Mouse (Mus musculus) midbrain, postnatal 0 days (tissue): Measurements from ENCODE around the gene Armh3. TPM values are rescaled to one million over a fixed set of nuclear protein-coding genes. Genes with fewer than 3 reads are reported as not detected.

Experiments used
- ATAC-seq: fragments of 200-750 bp; cut with Nextera tagmentation; 2 replicates; pipeline ENCODE4 v1.8.0; 2017; ENCODE audit warnings: moderate number of reproducible peaks, mild to moderate bottlenecking, moderate TSS enrichment, moderate library complexity; ENCODE audit not compliant: low FRiP score
- DNase-seq: peaks from one replicate; pipeline ENCODE4 v3.0.0-alpha.2; 2015; ENCODE audit warnings: low spot score
- H3K27ac ChIP-seq: fragments of 300-500 bp; sonication (generic); 2 replicates; pipeline ENCODE4 v1.5.1; 2014; ENCODE audit warnings: low read depth, mild to moderate bottlenecking, low read length, mixed read lengths
- H3K27me3 ChIP-seq: fragments of 300-500 bp; sonication (generic); 2 replicates; pipeline ENCODE4 v1.6.1; 2014; ENCODE audit warnings: low read length, control low read depth, mixed read lengths; ENCODE audit not compliant: insufficient read depth
- H3K36me3 ChIP-seq: fragments of 300-500 bp; sonication (generic); 2 replicates; pipeline ENCODE4 v1.6.1; 2014; ENCODE audit warnings: low read length, control low read depth, mixed read lengths; ENCODE audit not compliant: insufficient read depth
- H3K4me1 ChIP-seq: fragments of 300-500 bp; sonication (generic); 2 replicates; pipeline ENCODE4 v1.6.1; 2014; ENCODE audit warnings: mild to moderate bottlenecking, control low read depth, antibody characterized with exemption, low read length, mixed read lengths; ENCODE audit not compliant: insufficient read depth
- H3K4me2 ChIP-seq: fragments of 300-500 bp; sonication (generic); 2 replicates; pipeline ENCODE4 v1.6.1; 2014; ENCODE audit warnings: low read depth, mild to moderate bottlenecking, low read length, mixed read lengths; ENCODE audit not compliant: poor library complexity, severe bottlenecking
- H3K4me3 ChIP-seq: fragments of 300-500 bp; sonication (generic); 2 replicates; pipeline ENCODE4 v1.5.1; 2014; ENCODE audit warnings: low read depth, mild to moderate bottlenecking, low read length, moderate library complexity
- H3K9ac ChIP-seq: fragments of 300-500 bp; sonication (generic); replicated peaks from 2 replicates; pipeline ENCODE4 v1.6.1; 2014; ENCODE audit warnings: mild to moderate bottlenecking, low read length, moderate library complexity, mixed read lengths; ENCODE audit not compliant: poor library complexity, severe bottlenecking
- H3K9me3 ChIP-seq: fragments of 300-500 bp; sonication (generic); 2 replicates; pipeline ENCODE4 v1.6.1; 2016; ENCODE audit warnings: low read length, control low read depth
- CTCF ChIP-seq: IDR thresholded peaks from 2 replicates; pipeline ENCODE4 v1.5.1; 2016; ENCODE audit warnings: antibody characterized with exemption, mild to moderate bottlenecking
- WGBS: fragments of 180-500 bp; shearing (Covaris S2); extraction: QIAGEN DNeasy Blood & Tissue Kit; methylation state at CpG from one replicate; pipeline ENCODE4 v1.1.7; 2014; 5-methylcytosine and 5-hydroxymethylcytosine counted together
- polyA plus RNA-seq: library from polyadenylated mRNA; unstranded; fragments of >200 nt; fragmentation: Nextera tagmentation; extraction: Ambion mirVana; gene quantifications from 2 replicates; pipeline ENCODE4 v1.2.1, GENCODE M21; 2015
- total RNA-seq: library from RNA; depleted of rRNA; stranded (reverse); fragments of >200 nt; gene quantifications from 2 replicates; pipeline ENCODE4 v1.2.3, GENCODE M21; 2014; rRNA removed

Armh3 gene
- 17.4 and 18.9 TPM in 2 replicates for total RNA-seq
- polyA plus RNA-seq, result 18.1 and 20.1 TPM in 2 replicates

- no peaks in the 10 kb centered on the region for H3K9me3 ChIP-seq
- peak within 1 kb of the TSS; percentile 96 for H3K9ac ChIP-seq
- ATAC-seq (peak; percentile 91), DNase-seq (peak; percentile 96)
- TF ChIP-seq CTCF, result 0 out of 2 replicates have a peak, but pooled peaks have one; percentile 5
- H3K4me3 ChIP-seq, result peak within 1 kb of the TSS; percentile 88
- H3K36me3 ChIP-seq, result no peaks in the 10 kb centered on the region
- peak within 1 kb of the TSS; percentile 75 for H3K4me2 ChIP-seq
- 1% methylated on average over 68 of the region's 76 CpGs for WGBS
- 0 out of 2 replicates have a peak, but pooled peaks cover 1% of the 10 kb centered on the region for H3K27me3 ChIP-seq
- no peaks in the 10 kb centered on the region for H3K4me1 ChIP-seq
- peak within 1 kb of the TSS; percentile 87 for H3K27ac ChIP-seq
These were observed at the start of gene Armh3 for GRCm38 (mm10) chr19:45997785-45998693. Gene Armh3, minus strand, starts transcription at chr19:45998488.

DNA sequence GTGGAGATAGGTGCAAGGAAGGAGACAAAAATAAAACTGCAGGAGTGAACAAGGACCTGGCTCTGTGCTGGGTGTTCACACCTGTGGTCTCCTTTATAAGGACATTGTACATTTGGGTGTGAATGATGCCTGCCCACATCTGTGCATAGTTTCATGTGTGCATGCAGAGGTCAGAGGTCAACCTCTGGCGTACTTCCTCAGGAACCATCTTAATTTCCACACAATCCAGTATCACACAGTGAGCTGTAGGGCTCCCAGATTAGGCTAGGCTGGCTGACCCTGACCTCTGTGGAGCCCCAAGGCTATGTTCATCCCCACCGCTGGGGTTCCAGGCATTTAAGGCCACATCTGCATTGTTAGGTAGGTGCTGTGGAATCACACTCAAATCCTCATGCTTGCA lies 49.1 kb upstream of the Armh3 start:
- H3K4me2 ChIP-seq, result no peak overlapping the region
- 63% methylated on average over 2 of the region's 2 CpGs for WGBS
- ATAC-seq (no peak), DNase-seq (no peak)
- no peak overlapping the region for H3K27ac ChIP-seq
- no peak for TF ChIP-seq CTCF
- H3K27me3 ChIP-seq, result no peaks in the 10 kb centered on the region
- no peaks in the 10 kb centered on the region for H3K36me3 ChIP-seq
- no peak overlapping the region for H3K9ac ChIP-seq
- no peak overlapping the region for H3K4me3 ChIP-seq
- peaks cover 14% of the 10 kb centered on the region; the same call in 1 of the 2 replicates for H3K4me1 ChIP-seq
- H3K9me3 ChIP-seq, result no peaks in the 10 kb centered on the region

DNA sequence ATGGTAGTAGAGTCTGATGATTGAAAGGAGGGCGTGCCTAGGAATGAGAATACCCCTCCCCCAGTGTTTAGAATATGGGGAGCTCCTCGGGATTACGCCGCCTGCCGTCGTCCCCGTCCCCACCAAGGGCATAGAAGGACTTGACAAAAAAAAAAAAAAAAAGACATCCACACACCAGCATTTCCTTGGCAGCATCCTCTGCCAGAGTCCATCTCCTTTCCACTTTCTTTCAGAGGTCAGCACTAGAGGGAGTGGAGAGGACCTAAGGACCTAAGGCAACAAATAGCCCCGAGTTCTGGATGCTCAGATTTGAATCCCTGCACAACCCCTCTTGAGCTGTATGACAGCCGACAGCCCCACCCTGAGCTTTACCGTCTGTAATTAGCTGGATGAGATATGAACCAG lies 48.3 kb upstream of the Armh3 start:
- no peaks in the 10 kb centered on the region for H3K27me3 ChIP-seq
- peak; percentile 27 for DNase-seq
- peak overlapping the region; percentile 96 for H3K27ac ChIP-seq
- no peak for ATAC-seq
- peak; percentile 33; the same call in 1 of the 2 replicates for TF ChIP-seq CTCF
- 7% methylated on average over 10 of the region's 10 CpGs for WGBS
- H3K4me2 ChIP-seq, result peak overlapping the region; percentile 90
- peaks cover 19% of the 10 kb centered on the region for H3K4me1 ChIP-seq
- H3K9me3 ChIP-seq, result no peaks in the 10 kb centered on the region
- H3K4me3 ChIP-seq, result peak overlapping the region; percentile 93; the same call in 1 of the 2 replicates
- no peaks in the 10 kb centered on the region for H3K36me3 ChIP-seq
- no peak overlapping the region; the same call in 1 of the 2 replicates for H3K9ac ChIP-seq

- peak overlapping the region; percentile 99 for H3K9ac ChIP-seq
- peaks cover 25% of the 10 kb centered on the region for H3K4me1 ChIP-seq
- peak; percentile 84 for DNase-seq
- H3K4me2 ChIP-seq, result peak overlapping the region; percentile 90
- TF ChIP-seq CTCF, result no peak
- ATAC-seq, result peak; percentile 71
- peak overlapping the region; percentile 93 for H3K4me3 ChIP-seq
- WGBS, result 0% methylated on average over 6 of the region's 7 CpGs
- no peaks in the 10 kb centered on the region for H3K36me3 ChIP-seq
- H3K27me3 ChIP-seq, result no peaks in the 10 kb centered on the region
- peak overlapping the region; percentile 96 for H3K27ac ChIP-seq
- no peaks in the 10 kb centered on the region for H3K9me3 ChIP-seq
These were observed 47.5 kb upstream of the Armh3 start for GRCm38 (mm10) chr19:46045696-46046311.

DNA sequence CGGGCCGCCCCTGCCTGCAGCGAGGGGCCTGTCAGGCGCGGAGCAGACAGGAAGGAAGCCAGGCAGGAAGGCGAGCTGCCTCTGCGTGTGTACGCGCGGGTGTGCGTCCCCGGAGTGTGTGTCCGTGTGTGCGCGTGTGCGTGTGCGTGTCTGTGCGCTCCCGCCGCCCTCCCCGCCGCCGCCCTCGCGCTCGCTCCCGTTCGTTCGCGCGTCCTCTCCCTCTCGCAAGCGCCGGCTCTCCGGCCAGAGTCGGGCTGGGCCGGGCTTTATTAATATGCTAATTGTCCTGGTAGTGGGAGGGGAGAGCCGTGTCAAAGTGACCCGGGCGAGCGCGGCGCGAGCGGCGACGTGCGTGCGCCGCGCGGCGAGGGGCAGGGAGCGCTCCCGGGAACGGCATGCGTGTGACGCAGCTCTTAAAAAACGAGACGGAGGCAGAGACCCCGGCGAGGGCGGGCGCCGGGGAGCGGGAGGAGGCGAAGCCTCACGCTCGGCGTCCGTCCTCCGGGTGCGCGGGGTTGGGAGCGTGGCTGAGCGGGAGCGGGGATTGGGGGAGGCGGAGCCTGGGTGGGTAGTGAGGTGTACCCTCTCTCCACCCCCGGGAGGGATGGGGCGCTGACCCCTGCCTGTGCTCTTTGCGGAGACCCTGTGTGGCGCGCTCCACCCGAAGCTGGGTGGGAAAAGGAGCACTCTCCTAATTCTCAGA lies 46.9 kb upstream of the Armh3 start, which contains the start of gene Ldb1:
TSS of gene Ldb1 (minus strand) at position 222 of the 703 bp plus-strand sequence.
- ATAC-seq (peak; percentile 86), DNase-seq (peak; percentile 92)
- peaks cover 31% of the 10 kb centered on the region for H3K4me1 ChIP-seq
- WGBS, result under 1% methylated on average over 64 of the region's 84 CpGs
- H3K36me3 ChIP-seq, result no peaks in the 10 kb centered on the region
- TF ChIP-seq CTCF, result 0 out of 2 replicates have a peak, but pooled peaks have one; percentile 1
- H3K9ac ChIP-seq, result peak within 1 kb of the TSS; percentile 99
- no peaks in the 10 kb centered on the region for H3K27me3 ChIP-seq
- peak within 1 kb of the TSS; percentile 93 for H3K4me3 ChIP-seq
- H3K27ac ChIP-seq, result peak within 1 kb of the TSS; percentile 96
- peak within 1 kb of the TSS; percentile 90 for H3K4me2 ChIP-seq
- H3K9me3 ChIP-seq, result no peaks in the 10 kb centered on the region
